Mouse (Mus musculus): ENCODE data around the gene Plekhs1. TPM values are rescaled to one million over a fixed set of nuclear protein-coding genes. Genes with fewer than 3 reads are reported as not detected.
"Not testable (repeated sequence)": the region's sequence is repeated elsewhere in the genome, so short reads cannot be mapped to it uniquely, and the experiment has no call there.

Gene Plekhs1
- polyA plus RNA-seq, 1 experiment from 2014 or later: not detected

DNA sequence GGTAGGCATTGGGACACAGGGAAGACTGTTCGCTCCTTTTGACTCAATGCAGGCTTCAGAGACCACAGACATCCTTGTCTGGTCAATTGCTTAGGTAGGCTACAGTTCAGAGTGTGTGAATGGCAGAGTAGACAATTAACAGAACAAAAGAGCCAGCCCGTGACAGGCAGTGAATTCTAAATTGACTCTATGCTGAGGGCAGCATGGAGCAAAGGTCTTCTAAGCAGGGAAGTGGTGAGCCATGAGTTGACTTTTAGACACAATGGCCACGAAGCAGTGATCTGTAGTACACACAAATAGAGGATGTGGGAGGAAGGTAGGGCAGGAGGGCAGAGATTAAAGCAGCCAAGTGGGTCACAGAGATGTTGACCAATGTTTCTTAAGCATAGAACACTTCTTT, 16.4 kb downstream of the Plekhs1 start:
- H3K27ac ChIP-seq (replicated peaks; ENCODE audit: low read depth, low read length): no peak overlapping the region
- H3K4me1 ChIP-seq (ENCODE audit: control insufficient read depth, insufficient read depth, low read length): 0 out of 2 replicates have a peak, but pooled peaks cover 2% of the 10 kb centered on the region
- no peaks in the 10 kb centered on the region for H3K9me3 ChIP-seq (ENCODE audit: control insufficient read depth, low read length)
- no peak overlapping the region for H3K9ac ChIP-seq (ENCODE audit: low read length)
- no peaks in the 10 kb centered on the region for H3K27me3 ChIP-seq (ENCODE audit: control insufficient read depth, insufficient read depth, low read length)
- no peak overlapping the region for H3K4me3 ChIP-seq (ENCODE audit: low read depth, low read length)
- no peak overlapping the region for H3K4me2 ChIP-seq (ENCODE audit: low read depth, severe bottlenecking)
- no peaks in the 10 kb centered on the region for H3K36me3 ChIP-seq (ENCODE audit: control insufficient read depth, insufficient read depth, low read length)
- DNase-seq (ENCODE audit: low spot score) (no peak), ATAC-seq (ENCODE audit: insufficient number of reproducible peaks, low FRiP score, low TSS enrichment, low read depth) (no peak)
- 77% methylated on average over 3 of the region's 3 CpGs for WGBS

DNA sequence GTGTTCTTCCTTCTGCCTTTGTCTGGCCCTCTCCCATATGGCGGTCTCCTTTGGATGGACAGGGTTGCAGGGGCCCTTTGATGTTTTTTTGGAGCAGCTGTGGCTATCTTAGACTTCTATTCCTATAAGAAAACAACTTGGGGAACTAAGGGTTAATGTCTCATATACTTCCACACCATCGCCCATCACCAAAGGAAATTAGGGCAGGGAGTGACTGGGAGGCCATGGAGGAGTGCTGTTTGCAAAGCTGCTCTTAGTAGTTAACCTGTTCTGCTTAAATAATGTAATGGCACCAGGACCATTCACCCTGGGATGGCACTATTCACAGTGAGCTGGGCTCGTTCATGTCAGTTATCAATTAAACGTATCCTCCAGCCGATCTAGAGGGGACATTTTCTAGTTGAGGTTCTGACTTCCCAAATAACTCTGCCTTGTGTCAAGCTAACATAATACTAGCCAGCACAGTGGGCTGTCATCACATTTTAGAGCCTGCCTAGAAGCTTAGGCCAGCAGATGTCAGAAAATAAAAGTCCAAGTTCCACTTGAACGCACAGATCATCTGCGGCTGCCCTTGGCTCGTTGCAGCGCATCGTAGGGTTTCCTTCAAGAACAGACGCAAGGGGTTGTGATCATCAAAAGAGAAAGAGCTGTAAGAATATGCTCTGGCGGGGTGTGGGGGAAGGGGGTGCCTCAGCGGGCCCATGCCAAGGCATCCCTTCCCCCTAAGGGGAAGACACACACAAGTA, 23.4 kb downstream of the Plekhs1 start:
- Histone ChIP-seq H3K9ac (ENCODE audit: low read length) (no peak overlapping the region), H3K9me3 (ENCODE audit: control insufficient read depth, low read length) (no peaks in the 10 kb centered on the region), H3K27me3 (ENCODE audit: control insufficient read depth, insufficient read depth, low read length) (no peaks in the 10 kb centered on the region), H3K4me2 (ENCODE audit: low read depth, severe bottlenecking) (no peak overlapping the region), H3K4me3 (ENCODE audit: low read depth, low read length) (no peak overlapping the region), H3K36me3 (ENCODE audit: control insufficient read depth, insufficient read depth, low read length) (no peaks in the 10 kb centered on the region), H3K27ac (replicated peaks; ENCODE audit: low read depth, low read length) (no peak overlapping the region), H3K4me1 (ENCODE audit: control insufficient read depth, insufficient read depth, low read length) (peaks cover 12% of the 10 kb centered on the region; the same call in 1 of the 2 replicates)
- ATAC-seq (ENCODE audit: insufficient number of reproducible peaks, low FRiP score, low TSS enrichment, low read depth): no peak
- 75% methylated on average over 13 of the region's 13 CpGs for WGBS
- no peak for DNase-seq (ENCODE audit: low spot score)

DNA sequence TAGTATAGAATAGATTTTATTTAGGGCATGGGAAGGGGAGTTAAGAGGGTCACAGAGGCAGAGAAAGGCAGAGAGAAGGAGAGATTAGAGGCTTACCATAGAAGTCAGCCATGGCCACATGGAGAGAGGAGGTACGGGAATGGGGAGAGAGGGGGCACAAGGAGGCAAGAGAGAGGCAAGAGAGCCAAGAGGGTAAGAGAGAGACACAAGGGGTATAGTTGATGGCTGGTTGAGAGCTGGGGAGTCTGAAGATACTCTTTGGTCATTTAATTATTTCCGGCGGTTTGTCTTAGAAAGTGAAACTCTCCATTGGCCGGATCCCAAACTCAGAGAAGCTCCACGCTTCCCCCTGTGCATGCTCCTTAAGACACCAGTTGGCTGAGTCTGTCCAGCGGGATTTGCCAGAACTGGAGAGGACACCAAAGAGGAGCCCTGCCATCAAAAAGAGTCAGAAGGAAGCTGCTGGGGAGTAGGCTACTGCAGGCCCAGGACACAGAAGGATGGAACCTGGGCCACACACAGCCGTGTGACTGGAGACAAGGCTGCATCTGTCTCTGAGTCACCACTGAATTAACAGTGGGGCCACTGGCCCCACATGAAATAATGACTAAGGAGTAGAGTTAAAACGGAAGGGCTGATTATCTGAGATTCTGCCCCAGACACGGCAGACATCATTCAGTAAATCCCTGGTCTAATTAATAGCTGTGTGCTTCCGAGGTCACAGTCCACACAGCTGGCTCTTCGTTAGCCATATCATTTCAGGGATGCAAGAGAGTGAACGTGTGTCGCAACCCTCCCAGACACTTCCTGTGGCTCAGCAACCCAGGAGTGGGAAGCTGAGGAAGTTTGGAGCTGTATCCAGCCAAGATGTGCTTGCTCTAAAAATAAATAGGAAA, 24.2 kb downstream of the Plekhs1 start:
- Histone ChIP-seq H3K9ac (ENCODE audit: low read length) (no peak overlapping the region), H3K4me1 (ENCODE audit: control insufficient read depth, insufficient read depth, low read length) (peaks cover 12% of the 10 kb centered on the region; the same call in 1 of the 2 replicates), H3K27ac (replicated peaks; ENCODE audit: low read depth, low read length) (no peak overlapping the region), H3K9me3 (ENCODE audit: control insufficient read depth, low read length) (no peaks in the 10 kb centered on the region), H3K4me2 (ENCODE audit: low read depth, severe bottlenecking) (no peak overlapping the region), H3K36me3 (ENCODE audit: control insufficient read depth, insufficient read depth, low read length) (no peaks in the 10 kb centered on the region), H3K27me3 (ENCODE audit: control insufficient read depth, insufficient read depth, low read length) (no peaks in the 10 kb centered on the region), H3K4me3 (ENCODE audit: low read depth, low read length) (no peak overlapping the region)
- no peak for DNase-seq (ENCODE audit: low spot score)
- no peak for ATAC-seq (ENCODE audit: insufficient number of reproducible peaks, low FRiP score, low TSS enrichment, low read depth)
- 49% methylated on average over 13 of the region's 13 CpGs for WGBS

DNA sequence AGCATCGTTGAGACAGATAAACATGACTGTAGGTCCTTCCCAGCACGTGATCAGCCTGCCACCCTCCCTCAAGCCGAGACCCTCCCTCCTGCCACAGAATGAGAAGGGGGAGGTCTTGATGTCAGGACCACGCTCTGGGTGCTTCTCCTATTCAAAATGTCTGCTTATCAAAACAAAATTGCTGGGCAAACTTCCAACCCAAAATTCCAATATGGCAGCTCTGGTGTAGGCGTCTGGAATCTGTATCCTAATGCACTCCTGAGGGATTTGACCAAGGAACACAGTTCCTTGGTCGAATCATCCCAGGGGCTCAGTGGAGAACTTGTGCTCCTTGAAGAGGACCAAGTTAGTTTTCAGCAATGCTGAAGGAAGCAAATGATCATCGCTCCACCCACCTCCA, 25.5 kb downstream of the Plekhs1 start:
- H3K4me1 ChIP-seq (ENCODE audit: control insufficient read depth, insufficient read depth, low read length): peaks cover 12% of the 10 kb centered on the region; the same call in 1 of the 2 replicates
- DNase-seq (ENCODE audit: low spot score) (no peak), ATAC-seq (ENCODE audit: insufficient number of reproducible peaks, low FRiP score, low TSS enrichment, low read depth) (no peak)
- no peak overlapping the region for H3K27ac ChIP-seq (replicated peaks; ENCODE audit: low read depth, low read length)
- H3K36me3 ChIP-seq (ENCODE audit: control insufficient read depth, insufficient read depth, low read length): no peaks in the 10 kb centered on the region
- H3K27me3 ChIP-seq (ENCODE audit: control insufficient read depth, insufficient read depth, low read length): no peaks in the 10 kb centered on the region
- no peaks in the 10 kb centered on the region for H3K9me3 ChIP-seq (ENCODE audit: control insufficient read depth, low read length)
- H3K4me3 ChIP-seq (ENCODE audit: low read depth, low read length): no peak overlapping the region
- no peak overlapping the region for H3K4me2 ChIP-seq (ENCODE audit: low read depth, severe bottlenecking)
- no peak overlapping the region for H3K9ac ChIP-seq (ENCODE audit: low read length)
- 90% methylated on average over 7 of the region's 7 CpGs for WGBS

DNA sequence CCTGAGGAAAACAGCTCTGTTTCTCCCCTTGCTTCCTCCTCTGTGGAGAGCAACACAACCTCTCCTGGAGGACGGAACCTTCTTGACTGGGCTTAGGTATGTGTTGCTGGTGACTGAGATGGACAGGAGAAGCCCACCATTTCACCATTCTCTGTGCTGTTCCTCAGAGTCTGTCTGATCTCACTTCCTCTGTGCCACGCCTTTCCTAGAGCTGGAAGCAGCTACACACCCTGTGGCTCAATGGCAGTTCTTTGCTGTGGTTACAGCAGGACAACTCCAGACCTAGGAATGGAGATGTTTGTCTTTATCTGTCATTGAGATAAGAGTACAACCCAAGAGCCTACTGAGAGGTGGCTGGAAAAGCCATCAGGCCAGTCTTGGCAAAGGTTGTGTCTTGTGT, 25.9 kb downstream of the Plekhs1 start:
- Histone ChIP-seq H3K27me3 (ENCODE audit: control insufficient read depth, insufficient read depth, low read length) (no peaks in the 10 kb centered on the region), H3K4me1 (ENCODE audit: control insufficient read depth, insufficient read depth, low read length) (peaks cover 12% of the 10 kb centered on the region; the same call in 1 of the 2 replicates), H3K4me2 (ENCODE audit: low read depth, severe bottlenecking) (no peak overlapping the region), H3K9me3 (ENCODE audit: control insufficient read depth, low read length) (no peaks in the 10 kb centered on the region), H3K27ac (replicated peaks; ENCODE audit: low read depth, low read length) (no peak overlapping the region), H3K9ac (ENCODE audit: low read length) (no peak overlapping the region), H3K4me3 (ENCODE audit: low read depth, low read length) (no peak overlapping the region), H3K36me3 (ENCODE audit: control insufficient read depth, insufficient read depth, low read length) (no peaks in the 10 kb centered on the region)
- no peak for DNase-seq (ENCODE audit: low spot score)
- no peak for ATAC-seq (ENCODE audit: insufficient number of reproducible peaks, low FRiP score, low TSS enrichment, low read depth)
- WGBS: 100% methylated on average over 2 of the region's 2 CpGs

DNA sequence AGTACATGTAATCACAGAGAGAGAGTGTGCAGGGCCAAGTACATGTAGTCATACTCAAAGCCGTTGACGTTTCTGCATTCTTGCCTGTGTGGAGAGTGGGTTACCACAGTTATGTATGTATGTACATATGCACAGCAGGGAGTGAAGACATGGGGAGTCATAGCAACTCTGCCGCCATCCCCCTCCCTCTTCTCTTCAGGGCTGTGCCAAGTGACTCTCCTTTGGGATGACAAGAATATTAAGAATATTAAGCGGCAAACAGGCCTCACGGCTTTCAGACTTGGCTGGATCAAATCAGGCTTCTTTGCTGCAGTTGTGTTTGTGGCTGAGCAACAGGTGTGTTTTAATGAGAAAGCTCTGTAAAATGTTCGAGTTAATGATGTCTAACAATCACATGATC, 28.2 kb downstream of the Plekhs1 start:
- DNase-seq (ENCODE audit: low spot score) (no peak), ATAC-seq (ENCODE audit: insufficient number of reproducible peaks, low FRiP score, low TSS enrichment, low read depth) (no peak)
- H3K27ac ChIP-seq (replicated peaks; ENCODE audit: low read depth, low read length): no peak overlapping the region
- H3K4me3 ChIP-seq (ENCODE audit: low read depth, low read length): no peak overlapping the region
- no peak overlapping the region for H3K4me2 ChIP-seq (ENCODE audit: low read depth, severe bottlenecking)
- H3K9me3 ChIP-seq (ENCODE audit: control insufficient read depth, low read length): no peaks in the 10 kb centered on the region
- H3K9ac ChIP-seq (ENCODE audit: low read length): no peak overlapping the region
- H3K4me1 ChIP-seq (ENCODE audit: control insufficient read depth, insufficient read depth, low read length): peaks cover 10% of the 10 kb centered on the region; the same call in 1 of the 2 replicates
- H3K27me3 ChIP-seq (ENCODE audit: control insufficient read depth, insufficient read depth, low read length): no peaks in the 10 kb centered on the region
- 81% methylated on average over 6 of the region's 6 CpGs for WGBS
- H3K36me3 ChIP-seq (ENCODE audit: control insufficient read depth, insufficient read depth, low read length): no peaks in the 10 kb centered on the region

DNA sequence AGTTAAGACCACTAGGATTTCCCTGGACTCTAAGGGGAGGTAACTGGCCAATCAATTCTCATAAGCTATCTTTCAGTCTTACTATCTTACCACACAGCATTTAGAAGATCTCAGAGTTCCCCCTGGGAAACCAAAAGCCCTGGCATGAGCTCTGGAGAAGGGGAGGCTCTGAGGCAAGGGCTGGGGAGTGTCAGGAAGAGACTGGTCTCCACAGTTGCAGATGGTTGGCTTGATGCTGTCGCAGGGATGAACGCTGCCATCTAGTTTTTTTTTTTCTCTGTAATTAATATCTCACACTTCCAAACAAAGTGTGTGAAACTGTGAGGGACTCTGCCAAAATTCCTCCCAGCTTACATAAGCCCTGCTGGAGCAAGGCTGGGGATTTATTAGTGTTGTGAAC, 32.7 kb downstream of the Plekhs1 start:
- H3K9me3 ChIP-seq (ENCODE audit: control insufficient read depth, low read length); ATAC-seq (ENCODE audit: insufficient number of reproducible peaks, low FRiP score, low TSS enrichment, low read depth); H3K4me3 ChIP-seq (ENCODE audit: low read depth, low read length); H3K4me1 ChIP-seq (ENCODE audit: control insufficient read depth, insufficient read depth, low read length); H3K9ac ChIP-seq (ENCODE audit: low read length); DNase-seq (ENCODE audit: low spot score); H3K4me2 ChIP-seq (ENCODE audit: low read depth, severe bottlenecking); H3K27me3 ChIP-seq (ENCODE audit: control insufficient read depth, insufficient read depth, low read length); H3K36me3 ChIP-seq (ENCODE audit: control insufficient read depth, insufficient read depth, low read length); H3K27ac ChIP-seq (replicated peaks; ENCODE audit: low read depth, low read length): not testable (repeated sequence)
- WGBS: no CpG with 5 or more reads among the region's 2 CpGs

DNA sequence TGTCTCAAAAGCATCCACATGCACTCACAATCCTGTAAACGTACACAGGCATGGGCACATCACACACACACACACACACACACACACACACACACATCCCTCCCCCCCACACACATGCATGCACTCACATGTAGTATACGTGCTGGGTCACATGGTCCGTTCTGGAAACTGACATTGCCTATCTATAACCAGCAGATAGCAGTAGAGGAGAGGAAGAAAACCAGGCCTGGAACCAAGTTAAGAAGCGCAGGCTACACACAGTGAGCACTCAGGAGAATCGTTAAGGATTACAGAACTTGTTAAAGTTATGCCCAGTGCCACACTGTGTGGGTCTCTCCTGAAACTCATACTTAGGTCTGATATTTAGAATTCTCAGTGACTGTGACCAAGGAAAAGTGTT, 41.6 kb downstream of the Plekhs1 start:
- H3K4me2 ChIP-seq (ENCODE audit: low read depth, severe bottlenecking); H3K36me3 ChIP-seq (ENCODE audit: control insufficient read depth, insufficient read depth, low read length); H3K27ac ChIP-seq (replicated peaks; ENCODE audit: low read depth, low read length); H3K4me1 ChIP-seq (ENCODE audit: control insufficient read depth, insufficient read depth, low read length); DNase-seq (ENCODE audit: low spot score); H3K27me3 ChIP-seq (ENCODE audit: control insufficient read depth, insufficient read depth, low read length); H3K9ac ChIP-seq (ENCODE audit: low read length); H3K9me3 ChIP-seq (ENCODE audit: control insufficient read depth, low read length); ATAC-seq (ENCODE audit: insufficient number of reproducible peaks, low FRiP score, low TSS enrichment, low read depth); H3K4me3 ChIP-seq (ENCODE audit: low read depth, low read length): not testable (repeated sequence)
- WGBS: no CpG with 5 or more reads among the region's 5 CpGs
